Mouse (Mus musculus) 3T3-L1 (cell line): ENCODE results near the gene Mrgpra3.

Experiments used
- DNase-seq: peaks from one replicate; pipeline ENCODE4 v3.0.0-alpha.2; 2015; ENCODE audit warnings: low read depth, low spot score

Mrgpra3 gene

DNA sequence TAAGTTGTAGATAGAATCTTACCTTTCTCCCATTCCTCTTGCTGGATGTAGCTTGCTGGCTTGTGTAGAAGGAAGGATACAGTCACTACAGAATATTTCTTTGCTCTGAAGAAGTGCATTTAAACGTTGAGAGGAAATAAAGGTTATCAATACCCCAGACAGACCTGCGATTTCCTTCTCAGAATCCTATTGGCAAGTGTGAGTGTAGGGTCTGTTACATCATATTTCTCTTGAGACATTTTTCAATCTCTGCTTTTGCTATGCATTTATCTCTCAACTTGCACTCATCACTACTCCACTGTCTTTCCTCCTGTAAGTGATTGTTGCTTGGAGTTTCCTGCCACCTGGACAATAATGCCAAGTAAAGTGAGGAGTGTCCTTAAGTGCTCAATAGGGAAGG, at the start of gene Mrgpra3:
Gene Mrgpra3 (minus strand): TSS at position 101 of the 400 bp plus-strand sequence.
- DNase-seq, result no peak
